Mouse (Mus musculus): Measurements from ENCODE around the gene Nhlrc2. TPM values are rescaled to one million over a fixed set of nuclear protein-coding genes. Genes with fewer than 3 reads are reported as not detected.

The Nhlrc2 gene
- 18.4 TPM for polyA plus RNA-seq (2017; shearing (Covaris generic))

GRCm38 (mm10) chr19:56548230-56549032 lies at the start of gene Nhlrc2:
Gene Nhlrc2, plus strand, starts transcription at chr19:56548261.

GRCm38 (mm10) chr19:56547456-56548229 lies 418 bp upstream of the Nhlrc2 start, which contains the start of gene Dclre1a:
Gene Dclre1a, minus strand, starts transcription at chr19:56548222.

Other genes with a start within 250 kb of the Nhlrc2 start
- gene Nrap, start 158.2 kb upstream of the Nhlrc2 start, polyA plus RNA-seq (2017; shearing (Covaris generic)), result not detected
- 13.9 TPM for gene Casp7, start 151.1 kb upstream of the Nhlrc2 start, polyA plus RNA-seq (2017; shearing (Covaris generic))
- not detected for gene Plekhs1, start 86.6 kb upstream of the Nhlrc2 start, polyA plus RNA-seq (2017; shearing (Covaris generic))
- gene Dclre1a, start within 50 bp of the Nhlrc2 start, polyA plus RNA-seq (2017; shearing (Covaris generic)), result 2.3 TPM
- gene Adrb1, start 173.9 kb downstream of the Nhlrc2 start, polyA plus RNA-seq (2017; shearing (Covaris generic)), result 0.85 TPM

Measured in effector memory CD4-positive, alpha-beta T cell, adult 5 months (primary cell).